Mouse (Mus musculus) liver, embryonic 14.5 days (tissue): ENCODE measurements around the gene Bmp8b.
"Not testable (repeated sequence)": the region's sequence is repeated elsewhere in the genome, so short reads cannot be mapped to it uniquely, and the experiment has no call there.

ENCODE experiments used
- CTCF ChIP-seq: IDR thresholded peaks from 2 replicates; pipeline ENCODE4 v1.5.1; 2016; ENCODE audit warnings: antibody characterized with exemption, low read depth, control low read depth
- EP300 ChIP-seq: IDR thresholded peaks from 2 replicates; pipeline ENCODE4 v1.6.1; 2016; ENCODE audit warnings: antibody characterized with exemption, low read depth

- TF ChIP-seq CTCF, EP300: not testable (repeated sequence)
Measured at GRCm38 (mm10) chr4:123114651-123115050, 9.7 kb downstream of the Bmp8b start.
